8 mouse cellular contexts compared by ENCODE assay signal in the genomic region with DNA sequence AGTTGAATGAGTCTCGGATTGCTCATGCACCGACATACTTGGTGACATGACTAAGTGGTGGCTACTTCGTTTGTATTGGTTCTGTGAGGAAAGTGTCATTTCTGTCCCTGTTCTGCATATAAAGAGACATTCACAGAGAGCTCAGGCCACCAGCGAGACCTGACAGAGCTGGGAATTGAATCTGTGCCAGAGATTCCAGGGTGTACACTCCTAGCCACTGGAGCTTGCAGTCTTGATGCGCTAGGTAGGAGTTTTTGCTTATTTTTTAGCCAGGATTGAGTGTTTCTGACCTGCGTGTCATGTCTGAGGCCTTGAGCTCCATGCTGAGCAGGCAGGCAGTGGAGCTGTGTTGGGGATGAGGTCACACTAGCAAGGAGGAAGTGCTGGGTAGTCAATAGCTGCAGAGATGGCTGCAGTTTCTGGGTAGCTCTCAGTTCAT. TPM values are rescaled to one million over a fixed set of nuclear protein-coding genes. Genes with fewer than 3 reads are reported as not detected.
A peak's percentile ranks its signal among the peaks of the same experiment; 100 is the strongest.
DNase-seq lines count a peak whose midpoint lies in the region; ATAC-seq and TF ChIP-seq lines count a peak whose summit lies in the region.

No protein-coding gene starts in this region.

- H3K4me1 ChIP-seq in lung, adult 2 months (ENCODE audit: control insufficient read depth, insufficient read depth, low read length), result peaks cover 23% of the 10 kb centered on the region
- peaks cover 18% of the 10 kb centered on the region for H3K4me1 ChIP-seq in liver, embryonic 16.5 days (ENCODE audit: control insufficient read depth, low read depth, low read length)

- H3K36me3 ChIP-seq in liver, embryonic 16.5 days (ENCODE audit: control insufficient read depth, insufficient read depth), result no peaks in the 10 kb centered on the region

- TF ChIP-seq POLR2A in lung, adult 2 months (IDR thresholded peaks at IDR 0.05; ENCODE audit: borderline replicate concordance, extremely low read depth, low read depth, low read length), result no peak

- H3K27ac ChIP-seq in liver, embryonic 16.5 days (ENCODE audit: low read length), result peak overlapping the region; percentile 31; the same call in 1 of the 2 replicates

- peak; percentile 51 to 66; a peak in 3 of 4 replicates for ATAC-seq in hematopoietic stem cell, adult 5-6 weeks (replicated peaks in 1 of 2; ENCODE audit: insufficient read depth in 1 of 2, low FRiP score in 2 of 2, low TSS enrichment in 1 of 2, low read depth in 1 of 2, poor library complexity in 2 of 2, severe bottlenecking in 2 of 2)
- ATAC-seq in liver, embryonic 16.5 days (ENCODE audit: low read depth), result peak; percentile 19; the same call in 1 of the 2 replicates
- no peak for ATAC-seq in activated CD4-positive, CD25-positive, alpha-beta regulatory T cell, adult 4 months

- peak; percentile 25 for DNase-seq in lung, postnatal 10 days
- no peak for DNase-seq in lung, adult 2 months
- DNase-seq in cerebellum, adult 18-20 months, result peak; percentile 59 to 63
- DNase-seq in left cerebral cortex, adult 8-10 months (ENCODE audit: low spot score in 2 of 2), result no peak
- DNase-seq in gastrocnemius, postnatal 25 days, result no peak

- H3K9me3 ChIP-seq in liver, embryonic 16.5 days (replicated peaks; ENCODE audit: control insufficient read depth, low read length), result no peaks in the 10 kb centered on the region

- 52% methylated on average over 6 of the region's 6 CpGs for WGBS in lung, adult 2 months
- 50% methylated on average over 6 of the region's 6 CpGs for WGBS in liver, embryonic 16.5 days (ENCODE audit: insufficient replicate concordance)

- H3K9ac ChIP-seq in liver, embryonic 16.5 days (ENCODE audit: low read depth, low read length), result no peak overlapping the region

- TF ChIP-seq CTCF in lung, adult 2 months (IDR thresholded peaks at IDR 0.05; ENCODE audit: insufficient read depth, low read length), result no peak

- no peak overlapping the region for H3K4me3 ChIP-seq in lung, adult 2 months (replicated peaks; ENCODE audit: extremely low read depth, low read depth, low read length)
- H3K4me3 ChIP-seq in liver, embryonic 16.5 days (ENCODE audit: low read depth, low read length), result no peak overlapping the region

- no peak overlapping the region for H3K4me2 ChIP-seq in liver, embryonic 16.5 days (ENCODE audit: low read depth, low read length)

- no peaks in the 10 kb centered on the region for H3K27me3 ChIP-seq in liver, embryonic 16.5 days (ENCODE audit: control insufficient read depth, insufficient read depth, low read depth, low read length)

RNA-seq across cellular contexts. Expression of a gene that starts 41.8 kb away (rescaled TPM):
- polyA plus RNA-seq in lung, adult 2 months (2012; rRNA removed), result 17.6 and 18.7 TPM in 2 replicates
- 10.6 and 12.2 TPM in 2 replicates for total RNA-seq in hematopoietic stem cell, adult 5-6 weeks (2017)
- 8.5 and 10.3 TPM in 2 replicates for polyA plus RNA-seq in liver, embryonic 16.5 days (2015; fragmentation: Nextera tagmentation; extraction: Ambion mirVana)
- total RNA-seq in left cerebral cortex, adult 8-10 months (2022), result 1 to 10 TPM; 6.2 to 7.6 (median 6.8) TPM
- 10 to 100 TPM; 15.5 to 16.8 TPM for polyA plus RNA-seq in activated CD4-positive, CD25-positive, alpha-beta regulatory T cell, adult 4 months (2017; shearing (Covaris generic))
- 10 to 100 TPM; 21.7 to 23.8 TPM for total RNA-seq in gastrocnemius, postnatal 25 days (2021)

Comparison
In these comparisons a context has a peak if more than half of its experiments do, and no peak if none do; other contexts are left out.
1. DNase-seq: peak in lung, postnatal 10 days (single experiment) and cerebellum, adult 18-20 months (2 of 2); none in lung, adult 2 months (single experiment), left cerebral cortex, adult 8-10 months (0 of 2) and gastrocnemius, postnatal 25 days (single experiment).